Mouse (Mus musculus) forebrain, embryonic 12.5 days (tissue): ENCODE measurements at regions not wholly inside any gene's neighbourhood (a gene's known extent, or its start where the extent isn't known, plus 50 kb on each side); places are given as distances from the start of the nearest gene placed in this dataset.

Experiments
- ATAC-seq: fragments of 200-750 bp; cut with Nextera tagmentation; 2 replicates; pipeline ENCODE4 v1.8.0; 2017; ENCODE audit warnings: moderate TSS enrichment; ENCODE audit not compliant: low FRiP score
- H3K27ac ChIP-seq: fragments of 300-500 bp; sonication (generic); 2 replicates; pipeline ENCODE4 v1.5.1; 2016; ENCODE audit warnings: mild to moderate bottlenecking
- H3K27me3 ChIP-seq: fragments of 300-500 bp; sonication (generic); 2 replicates; pipeline ENCODE4 v1.6.1; 2016; ENCODE audit warnings: mild to moderate bottlenecking
- H3K36me3 ChIP-seq: fragments of 300-500 bp; sonication (generic); replicated peaks from 2 replicates; pipeline ENCODE4 v1.6.1; 2016; ENCODE audit warnings: mild to moderate bottlenecking
- H3K4me1 ChIP-seq: fragments of 300-500 bp; sonication (generic); 2 replicates; pipeline ENCODE4 v1.6.1; 2016
- H3K4me2 ChIP-seq: fragments of 300-500 bp; sonication (generic); 2 replicates; pipeline ENCODE4 v1.6.1; 2016; ENCODE audit warnings: mild to moderate bottlenecking, moderate library complexity
- H3K4me3 ChIP-seq: fragments of 300-500 bp; sonication (generic); replicated peaks from 2 replicates; pipeline ENCODE4 v1.5.1; 2016; ENCODE audit warnings: mild to moderate bottlenecking
- H3K9ac ChIP-seq: fragments of 300-500 bp; sonication (generic); 2 replicates; pipeline ENCODE4 v1.6.1; 2016; ENCODE audit warnings: mild to moderate bottlenecking
- H3K9me3 ChIP-seq: fragments of 300-500 bp; sonication (generic); 2 replicates; pipeline ENCODE4 v1.6.1; 2016
- WGBS: fragments of 180-500 bp; shearing (Covaris S2); methylation state at CpG from one replicate; pipeline ENCODE4 v1.1.7; 2016; 5-methylcytosine and 5-hydroxymethylcytosine counted together

DNA sequence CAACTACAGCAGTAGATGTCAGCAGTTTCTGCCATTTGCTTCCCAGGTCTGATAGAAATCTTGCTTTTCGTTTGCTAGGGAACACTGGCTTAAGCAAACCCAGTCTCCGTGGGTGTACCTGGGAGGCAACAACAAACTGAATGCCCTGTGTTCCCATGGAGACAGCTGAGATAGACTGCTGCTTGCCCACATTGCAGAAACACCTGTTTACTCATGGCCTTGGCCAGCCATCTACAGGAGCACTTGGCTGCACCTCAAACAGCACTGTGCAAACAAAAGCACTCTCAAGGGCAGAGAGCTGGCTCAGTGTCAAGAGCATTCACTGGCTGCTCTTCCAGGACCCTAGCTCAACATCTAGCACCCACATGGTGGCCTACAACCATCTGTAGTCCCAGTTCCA is 135.5 kb downstream of the Psmg1 start:
- no peak overlapping the region for H3K9ac ChIP-seq
- ATAC-seq, result no peak
- 73% methylated on average over 2 of the region's 2 CpGs for WGBS
- no peak overlapping the region for H3K27ac ChIP-seq
- no peaks in the 10 kb centered on the region for H3K4me1 ChIP-seq
- H3K4me2 ChIP-seq, result no peak overlapping the region
- H3K36me3 ChIP-seq, result no peaks in the 10 kb centered on the region
- no peak overlapping the region for H3K4me3 ChIP-seq
- no peaks in the 10 kb centered on the region for H3K27me3 ChIP-seq
- H3K9me3 ChIP-seq, result no peaks in the 10 kb centered on the region

DNA sequence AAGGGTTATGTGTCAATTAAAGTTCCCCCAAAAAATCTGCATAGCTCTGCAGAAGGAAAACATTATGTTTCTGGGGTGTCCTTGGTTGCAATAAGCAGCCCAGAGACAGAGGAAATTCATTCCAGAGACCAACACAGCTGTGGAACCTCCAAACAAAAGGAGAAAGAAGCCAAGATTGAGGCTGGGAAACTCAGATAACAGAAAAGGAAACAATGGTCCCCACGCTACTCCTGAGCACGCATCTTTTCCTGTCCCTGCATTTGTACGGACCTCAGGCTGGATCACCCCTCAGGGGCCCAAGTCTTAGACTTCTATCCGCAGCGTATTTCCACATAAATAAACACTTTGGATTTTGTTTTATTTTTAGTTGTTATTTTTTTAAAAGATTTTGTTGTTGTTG is 138.9 kb downstream of the Psmg1 start:
- Histone ChIP-seq H3K9me3 (no peaks in the 10 kb centered on the region), H3K27me3 (no peaks in the 10 kb centered on the region), H3K4me1 (no peaks in the 10 kb centered on the region), H3K4me2 (no peak overlapping the region), H3K36me3 (no peaks in the 10 kb centered on the region), H3K27ac (no peak overlapping the region), H3K4me3 (no peak overlapping the region), H3K9ac (no peak overlapping the region)
- WGBS, result 83% methylated on average over 5 of the region's 5 CpGs
- ATAC-seq, result no peak

DNA sequence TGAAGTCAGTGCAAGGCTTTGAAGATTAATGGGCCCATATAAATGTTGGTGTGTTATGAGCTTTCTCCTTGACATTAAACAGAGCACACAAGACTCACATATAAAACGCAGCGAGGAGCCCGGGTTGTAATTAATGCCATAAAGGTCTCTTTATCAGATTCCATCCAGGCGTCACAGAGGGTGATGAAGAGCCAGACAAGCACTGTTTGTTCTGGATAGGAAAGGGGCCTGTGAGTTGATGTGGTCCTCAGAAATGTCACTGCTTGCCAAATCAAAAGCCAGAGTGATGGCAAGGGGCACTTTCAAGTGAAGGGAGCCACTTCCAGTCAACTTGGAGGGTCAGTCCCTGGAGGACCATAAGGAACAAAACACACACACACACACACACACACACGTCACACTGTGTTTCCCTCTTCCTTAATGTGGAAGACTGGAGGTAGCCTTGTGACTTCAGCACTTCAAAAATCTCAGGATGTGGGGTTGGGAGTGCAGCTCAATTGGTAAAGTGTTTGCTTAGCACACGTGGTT is 142.1 kb downstream of the Psmg1 start:
- Histone ChIP-seq H3K4me1 (peaks cover 6% of the 10 kb centered on the region; the same call in 1 of the 2 replicates), H3K4me2 (no peak overlapping the region), H3K4me3 (no peak overlapping the region), H3K27ac (no peak overlapping the region), H3K27me3 (no peaks in the 10 kb centered on the region), H3K36me3 (no peaks in the 10 kb centered on the region), H3K9me3 (no peaks in the 10 kb centered on the region), H3K9ac (no peak overlapping the region)
- ATAC-seq, result no peak
- 51% methylated on average over 6 of the region's 6 CpGs for WGBS

DNA sequence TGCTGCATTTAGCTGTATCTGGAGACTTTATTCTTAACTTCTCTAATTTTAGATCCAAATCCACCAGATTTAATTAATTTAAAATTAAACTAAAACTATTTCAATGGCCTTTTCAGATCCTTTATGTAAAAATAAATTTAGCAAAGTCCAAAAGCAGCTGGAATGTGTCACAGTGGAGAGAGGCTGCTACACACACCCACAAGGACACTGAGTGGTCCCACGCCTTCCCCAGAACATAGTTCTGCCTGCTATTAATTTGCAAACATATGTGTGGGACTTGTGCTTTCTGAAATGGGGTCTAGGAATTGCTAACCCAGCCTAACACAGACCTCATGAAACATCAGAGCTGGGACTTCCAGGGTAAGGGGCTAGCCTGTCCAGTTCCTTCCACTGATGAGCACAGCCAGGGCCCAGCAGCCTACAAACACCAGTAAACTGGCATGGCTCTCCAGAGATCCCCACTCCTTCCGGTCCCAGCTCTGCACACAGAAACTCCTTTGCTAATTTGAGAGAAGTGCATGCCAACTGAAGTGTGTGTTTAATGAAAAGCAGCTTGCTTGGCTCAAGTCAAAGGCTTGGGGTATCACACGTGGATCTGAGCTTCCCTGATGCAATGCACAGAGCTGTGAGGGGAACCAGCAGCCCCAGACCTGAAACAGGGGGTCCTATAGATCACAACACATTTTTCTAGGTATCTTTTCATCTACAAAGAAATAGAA is 142.8 kb downstream of the Psmg1 start:
- Histone ChIP-seq H3K4me3 (no peak overlapping the region), H3K9me3 (no peaks in the 10 kb centered on the region), H3K27me3 (no peaks in the 10 kb centered on the region), H3K36me3 (no peaks in the 10 kb centered on the region), H3K4me2 (no peak overlapping the region), H3K9ac (no peak overlapping the region), H3K27ac (no peak overlapping the region), H3K4me1 (peaks cover 6% of the 10 kb centered on the region; the same call in 1 of the 2 replicates)
- ATAC-seq, result no peak
- 58% methylated on average over 3 of the region's 3 CpGs for WGBS

DNA sequence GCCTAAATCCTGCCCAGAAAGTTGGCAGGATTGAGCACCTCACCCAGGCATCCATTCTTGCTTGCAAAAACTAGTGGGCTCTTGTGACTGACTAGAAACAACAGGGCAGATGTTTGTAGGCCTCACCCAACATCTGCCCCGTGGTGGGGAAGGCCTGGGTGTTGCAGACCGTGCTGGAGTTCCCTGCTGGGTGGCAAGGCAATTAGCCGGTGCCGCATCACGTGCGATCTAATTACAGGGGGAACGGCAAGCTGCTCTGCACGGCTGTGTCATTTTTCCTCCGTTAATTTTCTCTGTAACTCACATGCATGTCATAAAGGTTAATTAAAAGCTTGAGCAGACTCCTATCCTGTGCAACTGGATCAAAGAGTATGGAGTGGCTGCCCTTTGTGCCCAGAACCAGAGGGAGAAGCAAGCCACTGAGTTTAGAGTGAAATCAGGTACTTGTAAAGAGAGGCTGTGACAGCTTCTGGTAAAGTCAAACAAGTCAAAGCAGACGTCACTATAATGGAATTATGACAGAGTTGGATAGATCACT is 143.5 kb downstream of the Ets2 start:
- Histone ChIP-seq H3K4me3 (no peak overlapping the region), H3K27me3 (no peaks in the 10 kb centered on the region), H3K9me3 (no peaks in the 10 kb centered on the region), H3K4me2 (no peak overlapping the region), H3K36me3 (no peaks in the 10 kb centered on the region), H3K27ac (no peak overlapping the region), H3K4me1 (peaks cover 6% of the 10 kb centered on the region; the same call in 1 of the 2 replicates), H3K9ac (no peak overlapping the region)
- ATAC-seq, result peak; percentile 44; the same call in 1 of the 2 replicates
- 35% methylated on average over 10 of the region's 10 CpGs for WGBS

DNA sequence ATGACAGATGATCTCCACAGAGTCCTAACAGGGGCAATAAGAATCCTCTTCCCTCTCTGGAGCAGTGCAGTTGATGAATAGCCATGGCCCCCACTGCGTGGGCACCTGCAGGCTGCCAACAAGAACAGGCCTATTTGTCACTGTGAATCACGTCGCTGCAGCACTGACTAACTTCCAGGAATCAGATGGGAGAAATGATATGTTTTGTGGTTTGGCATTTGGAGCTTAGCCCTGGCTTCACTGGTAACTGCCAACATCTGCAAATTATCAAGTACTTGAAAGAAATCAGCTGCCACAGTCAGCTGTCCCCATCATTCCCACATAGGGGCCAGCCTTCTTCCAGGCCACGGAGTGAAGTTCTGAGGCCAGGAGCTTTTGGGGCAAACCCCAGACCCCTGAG is 142.8 kb downstream of the Ets2 start:
- Histone ChIP-seq H3K9me3 (no peaks in the 10 kb centered on the region), H3K36me3 (no peaks in the 10 kb centered on the region), H3K4me3 (no peak overlapping the region), H3K27ac (no peak overlapping the region), H3K9ac (no peak overlapping the region), H3K4me2 (no peak overlapping the region), H3K27me3 (no peaks in the 10 kb centered on the region), H3K4me1 (peaks cover 6% of the 10 kb centered on the region; the same call in 1 of the 2 replicates)
- ATAC-seq, result no peak
- 71% methylated on average over 4 of the region's 4 CpGs for WGBS

DNA sequence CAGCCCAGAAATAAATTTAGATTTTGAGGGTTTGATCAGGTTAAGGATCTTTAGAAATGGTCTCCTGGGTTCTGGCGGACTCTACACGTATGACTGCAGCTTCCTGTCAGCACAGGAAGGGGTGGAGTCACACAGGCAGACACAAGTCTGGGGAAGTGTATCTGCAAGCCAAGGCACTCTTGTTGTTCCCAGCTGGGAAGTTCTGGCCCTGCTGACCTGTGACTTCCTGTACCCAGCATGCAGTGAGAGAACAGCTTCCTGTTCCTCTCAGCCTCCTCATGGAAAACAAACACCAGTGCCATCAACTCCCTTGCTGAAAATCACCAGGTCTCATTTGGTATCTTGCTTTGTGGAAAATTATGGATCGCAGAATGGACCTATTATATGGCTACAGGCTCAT is 140.9 kb downstream of the Ets2 start:
- WGBS, result 95% methylated on average over 3 of the region's 3 CpGs
- Histone ChIP-seq H3K4me2 (no peak overlapping the region), H3K36me3 (no peaks in the 10 kb centered on the region), H3K9me3 (no peaks in the 10 kb centered on the region), H3K27ac (no peak overlapping the region), H3K4me1 (peaks cover 6% of the 10 kb centered on the region; the same call in 1 of the 2 replicates), H3K27me3 (no peaks in the 10 kb centered on the region), H3K4me3 (no peak overlapping the region), H3K9ac (no peak overlapping the region)
- ATAC-seq, result no peak

DNA sequence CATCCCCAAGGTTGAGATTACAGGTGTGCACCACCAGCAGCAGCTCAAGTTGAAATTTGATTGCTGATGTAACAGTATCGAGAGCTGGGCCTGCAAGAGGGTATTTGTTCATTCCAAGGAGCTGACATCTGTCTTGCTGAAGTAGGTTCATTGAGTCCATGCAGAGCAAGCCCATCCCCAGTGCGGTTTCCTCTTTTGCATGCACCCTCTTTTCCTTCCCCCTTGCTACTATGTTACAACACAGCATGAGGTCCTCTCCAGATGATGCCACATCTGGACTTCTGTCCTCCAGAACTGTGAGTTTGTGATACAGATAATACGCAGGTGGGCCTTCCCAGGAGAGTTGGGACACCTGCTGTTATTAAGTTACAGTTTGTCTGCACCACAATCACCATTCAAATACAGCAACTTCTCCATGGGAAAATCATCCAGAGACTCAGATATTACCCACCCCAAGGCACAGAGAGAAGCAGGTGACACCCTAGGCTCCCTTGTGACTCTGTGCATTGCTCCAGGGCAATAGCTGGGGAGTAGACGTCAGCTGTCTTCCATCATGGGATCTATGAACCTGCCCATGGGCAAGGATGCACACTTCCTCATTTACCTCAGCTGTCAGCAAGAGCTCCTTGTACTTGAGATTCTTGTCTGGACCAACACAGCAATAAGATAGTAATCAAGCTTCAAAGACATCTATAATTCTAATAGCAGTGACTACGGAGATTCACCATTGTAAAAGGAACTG is 137.8 kb downstream of the Ets2 start:
- 94% methylated on average over 5 of the region's 5 CpGs for WGBS
- no peaks in the 10 kb centered on the region for H3K36me3 ChIP-seq
- no peak overlapping the region for H3K9ac ChIP-seq

DNA sequence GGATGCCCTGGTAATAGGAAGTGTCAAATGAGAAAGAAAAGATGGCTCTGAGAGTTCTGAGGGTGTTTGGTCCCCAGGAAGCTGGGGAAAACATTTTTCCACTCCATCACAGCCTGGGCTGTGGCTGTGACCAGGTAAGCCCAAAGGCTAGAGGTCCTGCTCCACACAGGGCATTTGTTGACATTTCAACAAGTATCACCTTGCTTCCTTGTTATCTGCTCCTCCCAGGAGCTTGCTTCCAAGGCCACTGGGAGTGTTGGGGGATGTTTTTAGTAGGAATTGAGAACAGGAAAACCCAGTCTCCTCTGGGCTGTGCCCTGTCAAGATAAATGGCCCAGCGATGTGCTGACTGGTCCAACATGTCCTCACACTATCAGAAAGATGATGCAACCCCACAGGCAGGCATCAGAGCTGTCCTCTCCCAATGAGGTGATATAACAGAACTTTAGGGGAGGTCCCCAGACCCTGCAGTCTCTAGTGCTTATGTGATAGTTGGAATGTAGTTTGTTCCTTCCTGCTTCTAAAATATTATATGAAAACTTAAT is 137.1 kb downstream of the Ets2 start:
- H3K4me3 ChIP-seq, result no peak overlapping the region
- WGBS, result 73% methylated on average over 1 of the region's 1 CpGs

More for the DNA sequence above, 137.8 kb downstream of the Ets2 start:
- H3K4me3 ChIP-seq, result no peak overlapping the region
- no peaks in the 10 kb centered on the region for H3K27me3 ChIP-seq
- no peaks in the 10 kb centered on the region for H3K9me3 ChIP-seq
- no peak overlapping the region for H3K4me2 ChIP-seq
- H3K4me1 ChIP-seq, result 0 out of 2 replicates have a peak, but pooled peaks cover 1% of the 10 kb centered on the region
- no peak overlapping the region for H3K27ac ChIP-seq
- no peak for ATAC-seq

DNA sequence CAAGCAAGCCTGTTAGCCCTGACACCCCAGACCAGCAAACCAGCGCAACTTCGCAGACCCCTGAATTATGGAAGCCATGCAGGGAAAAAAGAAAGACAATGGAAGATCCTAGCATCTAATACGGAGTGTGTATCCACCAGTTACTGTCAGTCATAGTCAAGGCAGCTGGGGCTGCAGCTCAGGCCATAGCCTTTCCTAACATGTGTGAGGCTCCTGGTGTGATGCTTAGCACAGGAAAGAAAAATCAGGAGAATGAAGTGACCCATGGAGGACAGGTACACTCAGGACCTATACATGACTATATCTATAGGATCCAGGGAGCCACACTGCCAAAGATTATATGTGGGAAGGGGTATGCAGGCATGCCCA is 136.6 kb downstream of the Ets2 start:
- Histone ChIP-seq H3K4me1 (0 out of 2 replicates have a peak, but pooled peaks cover 4% of the 10 kb centered on the region), H3K27me3 (no peaks in the 10 kb centered on the region), H3K4me2 (no peak overlapping the region), H3K36me3 (no peaks in the 10 kb centered on the region), H3K9me3 (no peaks in the 10 kb centered on the region), H3K27ac (no peak overlapping the region), H3K4me3 (no peak overlapping the region), H3K9ac (no peak overlapping the region)
- ATAC-seq, result no peak
- WGBS, result 91% methylated on average over 3 of the region's 3 CpGs

More for the DNA sequence above, 137.1 kb downstream of the Ets2 start:
- Histone ChIP-seq H3K4me1 (0 out of 2 replicates have a peak, but pooled peaks cover 4% of the 10 kb centered on the region), H3K36me3 (no peaks in the 10 kb centered on the region), H3K27ac (no peak overlapping the region), H3K9ac (no peak overlapping the region), H3K4me2 (no peak overlapping the region), H3K27me3 (no peaks in the 10 kb centered on the region), H3K9me3 (no peaks in the 10 kb centered on the region)
- ATAC-seq, result no peak

DNA sequence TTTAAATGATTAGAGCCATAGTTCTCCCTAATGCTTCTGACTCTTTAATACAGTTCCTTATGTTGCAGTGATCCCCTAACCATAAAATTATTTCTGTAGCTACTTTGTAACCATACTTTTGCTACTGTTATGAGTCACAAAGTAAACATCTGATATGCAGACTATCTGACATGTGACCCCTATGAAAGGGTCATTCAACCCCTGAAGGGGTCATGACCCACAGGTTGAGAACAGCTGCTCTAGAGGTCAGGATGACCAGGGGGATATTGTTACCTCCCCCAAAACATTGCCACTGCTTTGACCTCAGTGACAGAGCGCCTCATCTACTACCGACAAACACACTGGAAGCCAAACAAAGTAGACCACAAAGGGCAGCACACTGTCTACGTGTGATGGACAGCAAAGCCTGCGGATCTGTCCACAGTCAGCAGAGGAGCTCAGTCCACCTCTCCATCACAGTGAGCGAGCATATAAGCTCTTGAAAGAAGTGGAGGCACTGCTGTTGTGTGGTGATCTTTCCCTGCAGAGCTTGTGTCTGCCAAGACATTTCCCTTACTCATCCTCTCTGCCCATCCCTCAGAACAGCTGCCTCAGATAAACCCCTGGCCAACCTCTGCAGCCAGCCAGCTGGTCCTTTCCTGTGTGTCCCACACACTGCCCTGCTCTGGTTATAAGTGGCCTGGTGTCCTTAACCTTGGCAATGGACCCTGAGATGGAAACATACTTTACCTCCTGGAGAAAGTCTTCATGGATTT is 136.0 kb downstream of the Ets2 start:
- WGBS, result 78% methylated on average over 5 of the region's 5 CpGs
- H3K9ac ChIP-seq, result no peak overlapping the region

DNA sequence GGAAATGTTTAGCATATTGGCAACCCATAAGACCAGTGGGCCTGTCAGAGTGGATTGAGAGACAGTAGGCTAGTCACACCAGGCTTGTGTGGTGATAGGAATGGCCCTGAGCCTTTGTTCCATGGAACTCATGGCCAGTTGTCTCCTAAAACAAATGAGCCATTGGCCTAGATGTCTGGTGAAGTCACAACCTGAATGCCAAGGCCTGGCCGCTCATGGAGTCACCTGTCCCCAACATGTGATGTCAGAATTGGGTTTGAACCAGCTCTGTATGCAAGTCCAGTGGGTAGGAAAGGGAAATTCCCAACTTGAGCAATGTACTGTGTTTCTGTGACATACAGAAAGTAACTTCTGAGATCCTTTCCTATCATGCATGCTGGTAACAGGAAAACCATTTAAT is 134.1 kb downstream of the Ets2 start:
- ATAC-seq, result no peak
- no peaks in the 10 kb centered on the region for H3K9me3 ChIP-seq
- H3K9ac ChIP-seq, result no peak overlapping the region
- no peaks in the 10 kb centered on the region for H3K27me3 ChIP-seq
- H3K4me2 ChIP-seq, result no peak overlapping the region
- no peak overlapping the region for H3K4me3 ChIP-seq
- no peaks in the 10 kb centered on the region for H3K36me3 ChIP-seq
- H3K4me1 ChIP-seq, result peaks cover 21% of the 10 kb centered on the region
- no peak overlapping the region for H3K27ac ChIP-seq
- 89% methylated on average over 1 of the region's 1 CpGs for WGBS

More for the DNA sequence above, 136.0 kb downstream of the Ets2 start:
- no peaks in the 10 kb centered on the region for H3K36me3 ChIP-seq
- H3K4me1 ChIP-seq, result 0 out of 2 replicates have a peak, but pooled peaks cover 6% of the 10 kb centered on the region
- no peaks in the 10 kb centered on the region for H3K9me3 ChIP-seq
- no peak overlapping the region for H3K4me2 ChIP-seq
- H3K4me3 ChIP-seq, result no peak overlapping the region
- no peak overlapping the region for H3K27ac ChIP-seq
- no peaks in the 10 kb centered on the region for H3K27me3 ChIP-seq
- no peak for ATAC-seq
